Comparison of ENCODE assay signal across 23 mouse cellular contexts in the genomic region with DNA sequence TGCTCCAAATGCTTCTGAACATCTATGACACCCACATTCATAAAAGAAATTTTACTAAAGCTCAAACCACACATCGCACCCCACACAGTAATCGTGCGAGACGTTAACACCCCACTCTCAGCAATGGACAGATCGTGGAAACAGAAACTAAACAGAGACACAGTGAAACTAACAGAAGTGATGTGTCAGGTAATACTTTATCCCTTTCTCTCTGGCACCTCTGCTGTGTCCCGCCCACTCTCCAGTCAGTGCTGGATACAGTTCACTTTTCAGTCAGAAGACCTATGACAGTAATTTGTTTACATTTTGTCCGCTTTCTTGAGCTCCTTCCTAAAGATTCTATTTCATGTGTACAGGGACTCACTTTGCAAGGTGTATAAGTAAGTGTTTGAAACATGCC. TPM values are rescaled to one million over a fixed set of nuclear protein-coding genes. Genes with fewer than 3 reads are reported as not detected.
DNase-seq lines count a peak whose midpoint lies in the region; ATAC-seq and TF ChIP-seq lines count a peak whose summit lies in the region.
"Had no signal": no experiment of that assay in that cellular context is flagged by ENCODE, and none has a peak within 500 bp of the region (broad histone marks: within the 10 kb centered on the region; RNA-seq: fewer than 3 reads in every experiment).

No protein-coding gene starts in this region.

- ATAC-seq in intestine, embryonic 14.5 days (replicated peaks; ENCODE audit: low FRiP score, low TSS enrichment, low read depth): no peak
- ATAC-seq in intestine, postnatal 0 days: no peak
- ATAC-seq in inflammation-experienced regulatory T-cells, adult 6 months: peak; percentile 50
- ATAC-seq in kidney, embryonic 16.5 days (ENCODE audit: low FRiP score, low TSS enrichment): no peak
- ATAC-seq: forebrain, embryonic 13.5 days; forebrain, embryonic 15.5 days; forebrain, postnatal 0 days; Patski had no signal

- H3K27me3 ChIP-seq in intestine, embryonic 14.5 days (replicated peaks; ENCODE audit: control insufficient read depth, insufficient read depth, low read length): no peaks in the 10 kb centered on the region
- H3K27me3 ChIP-seq in intestine, postnatal 0 days (replicated peaks; ENCODE audit: control insufficient read depth, insufficient read depth, low read length): no peaks in the 10 kb centered on the region
- no peaks in the 10 kb centered on the region for H3K27me3 ChIP-seq in kidney, embryonic 16.5 days (ENCODE audit: insufficient read depth, low read length)
- H3K27me3 ChIP-seq: CH12.LX; embryonic facial prominence, embryonic 12.5 days; forebrain, embryonic 13.5 days; forebrain, embryonic 15.5 days; Patski had no signal

- no peak overlapping the region for H3K4me2 ChIP-seq in intestine, embryonic 14.5 days (ENCODE audit: low read length)
- no peak overlapping the region for H3K4me2 ChIP-seq in intestine, postnatal 0 days (replicated peaks; ENCODE audit: low read depth)
- no peak overlapping the region for H3K4me2 ChIP-seq in kidney, embryonic 16.5 days (replicated peaks; ENCODE audit: low read depth, low read length)
- H3K4me2 ChIP-seq: embryonic facial prominence, embryonic 12.5 days; forebrain, embryonic 13.5 days; forebrain, embryonic 15.5 days had no signal

- 88% methylated on average over 7 of the region's 7 CpGs for WGBS in intestine, embryonic 14.5 days
- 89% methylated on average over 7 of the region's 7 CpGs for WGBS in intestine, postnatal 0 days
- 89% methylated on average over 7 of the region's 7 CpGs for WGBS in kidney, embryonic 16.5 days

- H3K27ac ChIP-seq in intestine, embryonic 14.5 days (ENCODE audit: low read depth): no peak overlapping the region
- H3K27ac ChIP-seq in intestine, postnatal 0 days (ENCODE audit: low read depth, low read length): no peak overlapping the region
- no peak overlapping the region for H3K27ac ChIP-seq in kidney, embryonic 16.5 days (ENCODE audit: low read length)
- H3K27ac ChIP-seq: embryonic facial prominence, embryonic 10.5 days; embryonic facial prominence, embryonic 12.5 days; forebrain, embryonic 13.5 days; forebrain, embryonic 15.5 days had no signal

- no peaks in the 10 kb centered on the region for H3K36me3 ChIP-seq in intestine, embryonic 14.5 days (ENCODE audit: control insufficient read depth, insufficient read depth, low read length)
- no peaks in the 10 kb centered on the region for H3K36me3 ChIP-seq in intestine, postnatal 0 days (ENCODE audit: control insufficient read depth, insufficient read depth)
- no peaks in the 10 kb centered on the region for H3K36me3 ChIP-seq in kidney, embryonic 16.5 days (ENCODE audit: insufficient read depth, low read length)
- H3K36me3 ChIP-seq: embryonic facial prominence, embryonic 10.5 days; embryonic facial prominence, embryonic 12.5 days; forebrain, embryonic 15.5 days; G1E had no signal

- H3K9ac ChIP-seq in intestine, embryonic 14.5 days (ENCODE audit: low read length): no peak overlapping the region
- H3K9ac ChIP-seq in intestine, postnatal 0 days (ENCODE audit: low read depth, low read length): no peak overlapping the region
- no peak overlapping the region for H3K9ac ChIP-seq in kidney, embryonic 16.5 days (replicated peaks; ENCODE audit: low read length)
- H3K9ac ChIP-seq: embryonic facial prominence, embryonic 12.5 days; forebrain, embryonic 13.5 days; forebrain, embryonic 15.5 days; forebrain, postnatal 0 days had no signal

- peaks cover 9% of the 10 kb centered on the region for H3K4me1 ChIP-seq in intestine, embryonic 14.5 days (replicated peaks; ENCODE audit: control insufficient read depth, insufficient read depth, low read length)
- no peaks in the 10 kb centered on the region for H3K4me1 ChIP-seq in intestine, postnatal 0 days (replicated peaks; ENCODE audit: control insufficient read depth, insufficient read depth, low read length)
- peaks cover 9% of the 10 kb centered on the region for H3K4me1 ChIP-seq in kidney, embryonic 16.5 days (ENCODE audit: insufficient read depth, low read length)
- H3K4me1 ChIP-seq: forebrain, embryonic 13.5 days had no signal

- no peak for TF ChIP-seq CTCF in intestine, postnatal 0 days (IDR thresholded peaks at IDR 0.05; ENCODE audit: low read depth)

- no peak overlapping the region for H3K4me3 ChIP-seq in intestine, embryonic 14.5 days (ENCODE audit: low read depth, low read length)
- no peak overlapping the region for H3K4me3 ChIP-seq in intestine, postnatal 0 days (ENCODE audit: low read depth, low read length)
- no peak overlapping the region for H3K4me3 ChIP-seq in kidney, embryonic 16.5 days (ENCODE audit: low read length)
- H3K4me3 ChIP-seq: embryonic facial prominence, embryonic 10.5 days; embryonic facial prominence, embryonic 12.5 days; forebrain, embryonic 13.5 days; forebrain, embryonic 15.5 days had no signal

- peak; percentile 27 for DNase-seq in intestine, embryonic 14.5 days (ENCODE audit: low spot score)
- peak; percentile 12 for DNase-seq in T-cell, adult 2 months (ENCODE audit: low spot score)
- peak; percentile 24 for DNase-seq in brain, adult 2 months (ENCODE audit: low read depth, low spot score)
- DNase-seq in adrenal gland, adult 8-10 months: no peak
- no peak for DNase-seq in retina, embryonic 14.5 days (ENCODE audit: low spot score)
- DNase-seq: adrenal gland, postnatal 10 days; adrenal gland, postnatal 25 days; cerebellum, adult 11-12 months; cerebellum, adult 2 months; cerebellum, adult 9-10 months; cerebellum, postnatal 10 days; cerebellum, postnatal 25 days; forebrain, postnatal 0 days had no signal

- no peaks in the 10 kb centered on the region for H3K9me3 ChIP-seq in intestine, embryonic 14.5 days (ENCODE audit: control insufficient read depth, low read length)
- no peaks in the 10 kb centered on the region for H3K9me3 ChIP-seq in intestine, postnatal 0 days (ENCODE audit: control insufficient read depth)
- no peaks in the 10 kb centered on the region for H3K9me3 ChIP-seq in kidney, embryonic 16.5 days (ENCODE audit: low read length)
- H3K9me3 ChIP-seq: embryonic facial prominence, embryonic 10.5 days; embryonic facial prominence, embryonic 12.5 days; forebrain, embryonic 13.5 days; forebrain, embryonic 15.5 days; G1E had no signal

RNA-seq across cellular contexts. Expression of gene Bach1, which starts 56.5 kb away (rescaled TPM):
- 13.6 and 14.5 TPM in 2 replicates for polyA plus RNA-seq in intestine, embryonic 14.5 days (2014; fragmentation: Nextera tagmentation; extraction: Ambion mirVana)
- 21.3 and 22.8 TPM in 2 replicates for polyA plus RNA-seq in intestine, postnatal 0 days (2015; fragmentation: Nextera tagmentation; extraction: Ambion mirVana)
- polyA plus RNA-seq in inflammation-experienced regulatory T-cells, adult 6 months (2017; shearing (Covaris generic)): 1 to 10 TPM; 1.6 to 3.7 (median 3.5) TPM
- total RNA-seq in adrenal gland, adult 8-10 months (2022): 10 to 100 TPM; 17.6 to 32.1 (median 19.1) TPM
- polyA plus RNA-seq in kidney, embryonic 16.5 days (2015; fragmentation: Nextera tagmentation; extraction: Ambion mirVana): 12.0 and 12.5 TPM in 2 replicates

Comparison
In these comparisons a context has a peak if more than half of its experiments do, and no peak if none do; other contexts are left out.
1. DNase-seq: peak in intestine, embryonic 14.5 days (single experiment), T-cell, adult 2 months (single experiment) and brain, adult 2 months (single experiment); none in adrenal gland, adult 8-10 months (single experiment) and retina, embryonic 14.5 days (single experiment).